Mouse (Mus musculus) heart, postnatal 0 days (tissue): ENCODE results near the gene Pi16.

Source experiments
- CTCF ChIP-seq: IDR thresholded peaks from 2 replicates; pipeline ENCODE4 v1.5.1; 2016; ENCODE audit warnings: antibody characterized with exemption, control low read depth, low read depth
- EP300 ChIP-seq: IDR thresholded peaks from 2 replicates; pipeline ENCODE4 v1.6.1; 2016; ENCODE audit warnings: antibody characterized with exemption, low read depth

DNA sequence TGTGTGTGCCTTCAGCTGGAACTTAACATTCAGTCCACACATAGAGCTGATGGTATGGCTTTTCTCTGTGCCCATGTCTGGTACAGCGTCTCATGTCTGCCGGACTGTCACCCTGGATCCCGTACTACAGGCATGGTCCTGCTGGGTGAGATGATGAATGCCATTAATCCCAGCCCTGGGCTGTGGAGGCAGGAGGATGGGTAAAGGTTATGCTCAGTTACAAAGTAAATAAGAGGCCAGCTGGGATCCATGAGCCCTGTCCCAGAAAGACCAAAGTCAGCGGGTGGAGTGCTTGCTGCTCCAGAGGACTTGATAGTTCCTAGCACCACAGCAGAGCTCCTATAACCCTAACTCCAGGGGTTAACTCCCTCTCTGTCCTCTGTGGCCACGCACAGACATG lies 21.6 kb upstream of the Pi16 start:
- TF ChIP-seq CTCF (no peak), EP300 (no peak)
